Mouse (Mus musculus): ENCODE data around the gene Syt15. TPM values are rescaled to one million over a fixed set of nuclear protein-coding genes. Genes with fewer than 3 reads are reported as not detected.

Syt15 gene
- polyA plus RNA-seq, 1 experiment from 2014 or later, result 0.04 TPM

Other genes starting within 250 kb of the Syt15 start
- gene Zfp488, start 240.8 kb upstream of the Syt15 start, polyA plus RNA-seq (2016; fragmentation: Nextera tagmentation; extraction: Ambion mirVana), result 0.20 and 0.40 TPM in 2 replicates
- gene Gm30083, start 204.4 kb upstream of the Syt15 start, polyA plus RNA-seq (2016; fragmentation: Nextera tagmentation; extraction: Ambion mirVana), result not detected in 2 replicates
- gene Gm5460, start 202.8 kb upstream of the Syt15 start, polyA plus RNA-seq (2016; fragmentation: Nextera tagmentation; extraction: Ambion mirVana), result not detected in 2 replicates
- gene Antxrl, start 166.9 kb upstream of the Syt15 start, polyA plus RNA-seq (2016; fragmentation: Nextera tagmentation; extraction: Ambion mirVana), result not detected in 2 replicates
- gene Anxa8, start 133.6 kb upstream of the Syt15 start, polyA plus RNA-seq (2016; fragmentation: Nextera tagmentation; extraction: Ambion mirVana), result 2.5 and 3.6 TPM in 2 replicates
- not detected in 2 replicates for gene A630023A22Rik, start 116.8 kb upstream of the Syt15 start, polyA plus RNA-seq (2016; fragmentation: Nextera tagmentation; extraction: Ambion mirVana)
- not detected in 2 replicates for gene Npy4r, start 67.1 kb upstream of the Syt15 start, polyA plus RNA-seq (2016; fragmentation: Nextera tagmentation; extraction: Ambion mirVana)
- 0.18 and 1.0 TPM in 2 replicates for gene Gprin2, start 17.9 kb upstream of the Syt15 start, polyA plus RNA-seq (2016; fragmentation: Nextera tagmentation; extraction: Ambion mirVana)
- gene Shld2, start 90.9 kb downstream of the Syt15 start, polyA plus RNA-seq (2016; fragmentation: Nextera tagmentation; extraction: Ambion mirVana), result 7.5 and 8.3 TPM in 2 replicates
- gene Glud1, start 91.1 kb downstream of the Syt15 start, polyA plus RNA-seq (2016; fragmentation: Nextera tagmentation; extraction: Ambion mirVana), result 70.0 and 76.1 TPM in 2 replicates
- gene Fam25c, start 135.8 kb downstream of the Syt15 start, polyA plus RNA-seq (2016; fragmentation: Nextera tagmentation; extraction: Ambion mirVana), result not detected in 2 replicates
- 21.9 and 44.5 TPM in 2 replicates for gene Sncg, start 155.2 kb downstream of the Syt15 start, polyA plus RNA-seq (2016; fragmentation: Nextera tagmentation; extraction: Ambion mirVana)
- gene Mmrn2, start 155.9 kb downstream of the Syt15 start, polyA plus RNA-seq (2016; fragmentation: Nextera tagmentation; extraction: Ambion mirVana), result 6.4 and 7.8 TPM in 2 replicates